Mouse (Mus musculus) liver, embryonic 12.5 days (tissue): ENCODE data around the gene Zranb3. TPM values are rescaled to one million over a fixed set of nuclear protein-coding genes. Genes with fewer than 3 reads are reported as not detected.

Source experiments
- ATAC-seq: fragments of 200-750 bp; cut with Nextera tagmentation; 2 replicates; pipeline ENCODE4 v1.8.0; 2017; ENCODE audit warnings: moderate number of reproducible peaks, mild to moderate bottlenecking, moderate library complexity
- H3K27ac ChIP-seq: fragments of 300-500 bp; sonication (generic); 2 replicates; pipeline ENCODE4 v1.5.1; 2016; ENCODE audit warnings: mild to moderate bottlenecking
- H3K27me3 ChIP-seq: fragments of 300-500 bp; sonication (generic); replicated peaks from 2 replicates; pipeline ENCODE4 v1.6.1; 2016; ENCODE audit warnings: mild to moderate bottlenecking, moderate library complexity
- H3K36me3 ChIP-seq: fragments of 300-500 bp; sonication (generic); 2 replicates; pipeline ENCODE4 v1.6.1; 2016; ENCODE audit warnings: mild to moderate bottlenecking, moderate library complexity
- H3K4me1 ChIP-seq: fragments of 300-500 bp; sonication (generic); 2 replicates; pipeline ENCODE4 v1.6.1; 2016
- H3K4me2 ChIP-seq: fragments of 300-500 bp; sonication (generic); 2 replicates; pipeline ENCODE4 v1.6.1; 2016; ENCODE audit warnings: mild to moderate bottlenecking, moderate library complexity
- H3K4me3 ChIP-seq: fragments of 300-500 bp; sonication (generic); 2 replicates; pipeline ENCODE4 v1.5.1; 2016; ENCODE audit warnings: mild to moderate bottlenecking, moderate library complexity
- H3K9ac ChIP-seq: fragments of 300-500 bp; sonication (generic); 2 replicates; pipeline ENCODE4 v1.6.1; 2016; ENCODE audit warnings: mild to moderate bottlenecking, moderate library complexity
- H3K9me3 ChIP-seq: fragments of 300-500 bp; sonication (generic); replicated peaks from 2 replicates; pipeline ENCODE4 v1.6.1; 2016; ENCODE audit warnings: mild to moderate bottlenecking, moderate library complexity
- WGBS: fragments of 180-500 bp; shearing (Covaris S2); methylation state at CpG from one replicate; pipeline ENCODE4 v1.1.7; 2016; ENCODE audit not compliant: insufficient replicate concordance; 5-methylcytosine and 5-hydroxymethylcytosine counted together
- polyA plus RNA-seq: library from polyadenylated mRNA; unstranded; fragments of >200 nt; fragmentation: Nextera tagmentation; extraction: Ambion mirVana; gene quantifications from 2 replicates; pipeline ENCODE4 v1.2.1, GENCODE M21; 2016

Zranb3 gene
- polyA plus RNA-seq, 1 experiment from 2014 or later, result 7.5 TPM

DNA sequence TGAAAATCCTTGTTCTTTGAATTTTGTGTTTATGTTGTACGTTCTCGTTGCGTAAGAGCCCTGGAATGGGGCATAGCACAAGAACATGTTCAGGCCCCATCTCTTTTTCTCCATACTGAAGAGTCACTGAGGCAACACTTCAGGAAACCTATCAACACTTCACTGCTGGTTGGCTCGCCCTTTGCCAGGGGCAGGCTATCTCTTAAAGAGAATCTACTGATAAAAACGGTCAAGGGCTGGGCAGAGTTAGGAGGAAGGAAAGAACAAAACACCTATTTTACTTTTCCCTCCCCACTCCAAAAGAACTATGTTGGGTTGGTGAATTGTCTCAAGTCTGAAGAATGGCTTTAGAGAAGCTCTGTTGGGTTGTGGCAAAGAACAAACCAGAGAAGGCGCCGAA lies 55.9 kb downstream of the Zranb3 start:
- Histone ChIP-seq H3K27me3 (no peaks in the 10 kb centered on the region), H3K9ac (no peak overlapping the region), H3K4me3 (no peak overlapping the region), H3K4me2 (no peak overlapping the region), H3K27ac (no peak overlapping the region), H3K4me1 (peaks cover 8% of the 10 kb centered on the region), H3K36me3 (peaks cover 7% of the 10 kb centered on the region; the same call in 1 of the 2 replicates), H3K9me3 (no peaks in the 10 kb centered on the region)
- ATAC-seq, result peak; percentile 52; the same call in 1 of the 2 replicates
- 72% methylated on average over 7 of the region's 7 CpGs for WGBS

DNA sequence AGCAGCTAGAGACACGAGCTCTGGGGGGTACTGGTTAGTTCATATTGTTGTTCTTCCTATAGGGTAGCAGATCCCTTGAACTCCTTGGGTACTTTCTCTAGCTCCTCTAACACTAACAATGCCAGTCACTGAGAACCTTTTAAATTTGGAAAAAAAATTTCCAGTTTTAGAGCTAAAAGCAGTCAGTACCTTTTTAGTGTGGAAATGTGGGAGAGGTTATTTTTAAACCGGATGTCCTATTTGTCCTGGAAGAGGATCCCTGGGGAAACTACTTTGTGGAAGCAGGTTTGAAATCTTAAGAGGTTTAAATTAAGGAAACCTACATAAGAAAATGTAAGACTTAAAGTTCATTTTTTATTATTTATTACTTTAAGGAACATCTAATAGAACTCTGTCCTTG lies 56.4 kb downstream of the Zranb3 start:
- Histone ChIP-seq H3K36me3 (peaks cover 7% of the 10 kb centered on the region; the same call in 1 of the 2 replicates), H3K4me3 (no peak overlapping the region), H3K27ac (no peak overlapping the region), H3K27me3 (no peaks in the 10 kb centered on the region), H3K4me1 (peaks cover 8% of the 10 kb centered on the region), H3K4me2 (no peak overlapping the region), H3K9ac (no peak overlapping the region), H3K9me3 (no peaks in the 10 kb centered on the region)
- ATAC-seq, result no peak
- 71% methylated on average over 2 of the region's 2 CpGs for WGBS

DNA sequence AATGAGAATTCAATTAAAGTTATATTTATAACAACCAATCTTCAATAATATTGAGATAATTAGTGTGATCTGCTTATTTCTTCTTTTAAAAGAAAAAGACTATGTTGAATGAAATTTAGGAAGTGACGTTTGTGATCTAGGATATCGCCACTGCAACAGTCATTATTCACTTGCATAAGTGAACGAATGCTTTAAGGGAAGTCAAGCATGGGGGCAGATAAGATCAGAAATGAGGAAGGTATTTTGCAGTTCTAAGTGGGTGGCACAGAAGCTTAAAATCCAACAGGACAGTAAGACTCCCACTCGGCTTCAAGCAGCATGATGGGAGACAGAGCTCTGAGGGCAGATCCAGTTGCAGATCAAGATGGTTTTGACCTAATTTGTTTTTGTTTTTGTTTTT lies 58.7 kb downstream of the Zranb3 start:
- Histone ChIP-seq H3K9me3 (no peaks in the 10 kb centered on the region), H3K4me3 (no peak overlapping the region), H3K36me3 (peaks cover 9% of the 10 kb centered on the region), H3K9ac (no peak overlapping the region), H3K27ac (no peak overlapping the region), H3K4me1 (peaks cover 8% of the 10 kb centered on the region), H3K4me2 (no peak overlapping the region), H3K27me3 (no peaks in the 10 kb centered on the region)
- 68% methylated on average over 4 of the region's 4 CpGs for WGBS
- no peak for ATAC-seq

GRCm38 (mm10) chr1:128036296-128036695 lies 66.6 kb downstream of the Zranb3 start:
- Histone ChIP-seq H3K27me3 (no peaks in the 10 kb centered on the region), H3K4me2 (no peak overlapping the region), H3K9ac (no peak overlapping the region), H3K4me1 (no peaks in the 10 kb centered on the region), H3K4me3 (no peak overlapping the region), H3K27ac (no peak overlapping the region), H3K9me3 (no peaks in the 10 kb centered on the region), H3K36me3 (peaks cover 6% of the 10 kb centered on the region; the same call in 1 of the 2 replicates)
- no peak for ATAC-seq
- 77% methylated on average over 6 of the region's 6 CpGs for WGBS

- Histone ChIP-seq H3K4me3 (no peak overlapping the region), H3K4me1 (no peaks in the 10 kb centered on the region), H3K9me3 (no peaks in the 10 kb centered on the region), H3K9ac (no peak overlapping the region), H3K4me2 (no peak overlapping the region), H3K27me3 (no peaks in the 10 kb centered on the region), H3K36me3 (no peaks in the 10 kb centered on the region), H3K27ac (no peak overlapping the region)
- ATAC-seq, result no peak
- 83% methylated on average over 1 of the region's 1 CpGs for WGBS
Observed at GRCm38 (mm10) chr1:128032123-128032522, 70.7 kb downstream of the Zranb3 start.

GRCm38 (mm10) chr1:128031524-128031923 lies 71.3 kb downstream of the Zranb3 start:
- Histone ChIP-seq H3K4me1 (no peaks in the 10 kb centered on the region), H3K4me2 (no peak overlapping the region), H3K36me3 (no peaks in the 10 kb centered on the region), H3K27ac (no peak overlapping the region), H3K27me3 (no peaks in the 10 kb centered on the region), H3K4me3 (no peak overlapping the region), H3K9ac (no peak overlapping the region), H3K9me3 (no peaks in the 10 kb centered on the region)
- 73% methylated on average over 2 of the region's 2 CpGs for WGBS
- no peak for ATAC-seq

GRCm38 (mm10) chr1:128024363-128025114 lies 78.3 kb downstream of the Zranb3 start:
- 91% methylated on average over 4 of the region's 4 CpGs for WGBS
- Histone ChIP-seq H3K27me3 (no peaks in the 10 kb centered on the region), H3K9ac (no peak overlapping the region), H3K4me2 (no peak overlapping the region), H3K36me3 (no peaks in the 10 kb centered on the region), H3K4me3 (no peak overlapping the region), H3K9me3 (no peaks in the 10 kb centered on the region), H3K27ac (no peak overlapping the region), H3K4me1 (no peaks in the 10 kb centered on the region)
- no peak for ATAC-seq

DNA sequence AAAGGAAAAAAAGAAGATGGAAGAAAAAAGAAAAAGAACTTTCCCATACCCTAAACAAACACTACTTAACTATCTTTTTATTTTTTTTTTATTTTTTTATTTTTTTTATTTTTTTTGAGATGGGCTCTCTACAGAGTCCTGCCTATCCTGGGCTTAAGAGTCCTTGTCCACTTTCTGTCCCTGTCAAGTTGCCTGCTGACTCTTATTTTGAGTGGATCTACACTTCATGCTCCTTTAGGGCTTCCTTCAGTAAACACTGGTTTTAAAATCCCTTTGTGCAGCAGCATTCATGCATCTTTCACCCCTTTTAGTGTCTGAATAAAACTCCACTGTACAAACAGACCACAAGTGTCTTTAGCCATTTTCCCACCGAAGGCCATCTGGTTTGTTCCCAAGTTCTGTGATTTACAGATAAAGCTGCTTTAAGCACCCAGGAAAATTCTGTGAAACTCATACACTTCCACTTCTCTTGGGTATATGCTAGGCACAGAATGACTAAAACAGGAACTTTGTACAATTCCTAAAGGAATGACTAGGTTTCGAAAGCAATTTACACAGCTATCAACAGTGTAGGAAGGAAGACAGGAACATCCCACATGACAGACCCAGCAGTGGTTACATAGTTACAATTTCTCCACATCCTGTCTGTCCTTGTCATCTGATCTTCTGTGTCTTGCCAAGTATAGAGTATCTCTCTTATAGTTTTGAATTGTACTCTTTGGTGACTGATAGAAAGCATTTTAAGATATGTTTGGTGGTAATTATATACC lies 82.7 kb downstream of the Zranb3 start:
- WGBS, result 70% methylated on average over 2 of the region's 2 CpGs
- no peak overlapping the region for H3K9ac ChIP-seq
- H3K9me3 ChIP-seq, result no peaks in the 10 kb centered on the region
- H3K4me2 ChIP-seq, result no peak overlapping the region
- no peak overlapping the region for H3K27ac ChIP-seq
- 0 out of 2 replicates have a peak, but pooled peaks cover under 1% of the 10 kb centered on the region for H3K36me3 ChIP-seq
- no peaks in the 10 kb centered on the region for H3K27me3 ChIP-seq
- no peak overlapping the region for H3K4me3 ChIP-seq
- H3K4me1 ChIP-seq, result peaks cover 5% of the 10 kb centered on the region; the same call in 1 of the 2 replicates
- ATAC-seq, result no peak

DNA sequence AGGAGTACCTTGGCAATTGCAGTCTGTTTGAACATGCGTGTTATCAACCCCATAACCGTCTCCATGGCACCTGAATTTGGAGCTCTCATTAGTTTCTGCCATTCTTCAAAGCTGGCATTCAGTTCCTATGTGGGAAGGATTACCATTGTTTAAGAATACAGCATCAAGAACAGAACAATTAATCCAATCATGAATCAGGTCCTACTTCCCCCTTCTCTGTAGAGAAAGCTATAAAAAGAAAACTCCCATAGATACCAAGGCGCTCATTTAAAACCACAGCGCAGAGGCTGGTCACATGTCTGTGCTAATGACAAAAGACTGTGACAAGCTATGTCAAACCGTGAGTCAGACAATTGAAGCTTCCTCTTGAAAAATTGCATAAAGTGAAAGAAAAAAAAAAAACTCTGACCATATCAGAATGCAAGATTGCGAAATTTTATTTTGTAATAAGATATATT lies 86.8 kb downstream of the Zranb3 start:
- Histone ChIP-seq H3K27ac (no peak overlapping the region), H3K27me3 (no peaks in the 10 kb centered on the region), H3K9ac (no peak overlapping the region), H3K9me3 (no peaks in the 10 kb centered on the region), H3K36me3 (0 out of 2 replicates have a peak, but pooled peaks cover 17% of the 10 kb centered on the region), H3K4me3 (no peak overlapping the region), H3K4me2 (no peak overlapping the region), H3K4me1 (peaks cover 11% of the 10 kb centered on the region; the same call in 1 of the 2 replicates)
- 58% methylated on average over 6 of the region's 6 CpGs for WGBS
- no peak for ATAC-seq

DNA sequence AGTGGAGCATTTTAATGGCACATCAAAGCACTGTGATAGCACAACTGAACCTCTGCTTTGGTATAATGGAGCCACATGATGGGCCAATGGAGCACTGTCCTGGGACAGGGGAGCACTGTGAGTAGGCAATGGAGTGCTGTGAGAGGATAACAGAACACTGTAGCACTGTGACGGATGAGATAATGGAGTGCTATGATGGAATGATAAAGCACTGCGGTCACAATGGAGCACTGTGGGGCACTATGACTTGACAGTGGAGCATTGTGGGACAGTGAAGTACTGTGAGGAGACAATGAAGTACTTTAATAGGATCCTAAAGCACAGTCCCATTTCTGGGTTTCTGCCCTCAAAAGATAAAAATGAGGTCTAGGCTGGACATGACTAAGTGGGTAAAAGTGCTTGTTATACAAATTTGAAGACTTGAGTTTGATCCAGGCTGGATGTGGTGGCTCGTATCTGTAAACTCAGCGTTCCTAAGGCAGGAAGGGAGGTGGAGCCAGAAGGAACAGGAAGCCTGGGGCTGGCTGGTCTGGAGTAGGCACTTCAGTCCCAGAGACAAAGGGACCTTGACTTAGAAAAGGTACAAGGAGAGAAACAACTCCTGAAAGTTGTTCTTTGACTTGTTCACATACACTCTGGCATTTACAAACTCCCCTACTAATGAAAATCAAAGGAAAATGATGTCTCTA lies 89.0 kb downstream of the Zranb3 start:
- ATAC-seq, result peak; percentile 79
- no peak overlapping the region for H3K9ac ChIP-seq
- no peak overlapping the region for H3K4me2 ChIP-seq
- no peaks in the 10 kb centered on the region for H3K27me3 ChIP-seq
- no peaks in the 10 kb centered on the region for H3K9me3 ChIP-seq
- H3K4me3 ChIP-seq, result no peak overlapping the region
- H3K4me1 ChIP-seq, result peaks cover 11% of the 10 kb centered on the region; the same call in 1 of the 2 replicates
- WGBS, result 32% methylated on average over 4 of the region's 4 CpGs
- 0 out of 2 replicates have a peak, but pooled peaks cover 17% of the 10 kb centered on the region for H3K36me3 ChIP-seq
- 0 out of 2 replicates have a peak overlapping the region, but pooled peaks have one; percentile 10 for H3K27ac ChIP-seq

DNA sequence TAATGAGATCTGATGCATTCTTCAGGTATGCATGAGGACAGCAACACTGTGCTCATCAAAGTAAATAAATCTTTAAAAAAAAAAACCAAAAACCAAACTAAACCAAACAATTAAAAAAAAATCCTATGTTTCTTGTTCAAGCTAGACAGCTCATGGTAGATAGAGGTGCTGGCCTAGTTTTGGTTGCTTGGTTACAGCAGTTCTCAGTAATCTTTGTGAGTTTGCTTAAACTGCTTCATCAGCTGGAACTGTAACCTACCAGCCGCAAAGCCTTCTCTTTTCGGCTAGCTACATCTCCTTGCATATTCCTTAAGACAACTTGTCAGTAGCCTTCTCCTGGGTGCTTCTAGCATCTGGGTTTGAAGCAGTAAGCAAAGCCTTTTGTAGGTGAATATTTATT lies 93.1 kb downstream of the Zranb3 start:
- H3K4me1 ChIP-seq, result peaks cover 8% of the 10 kb centered on the region; the same call in 1 of the 2 replicates
- no peak overlapping the region for H3K4me2 ChIP-seq
- H3K9me3 ChIP-seq, result no peaks in the 10 kb centered on the region
- no peak overlapping the region for H3K9ac ChIP-seq
- 86% methylated on average over 2 of the region's 2 CpGs for WGBS
- H3K27ac ChIP-seq, result no peak overlapping the region
- ATAC-seq, result no peak
- no peaks in the 10 kb centered on the region for H3K27me3 ChIP-seq
- 0 out of 2 replicates have a peak, but pooled peaks cover 12% of the 10 kb centered on the region for H3K36me3 ChIP-seq
- H3K4me3 ChIP-seq, result no peak overlapping the region
